Mouse (Mus musculus) intestine, postnatal 0 days (tissue): Measurements from ENCODE around the gene Trmt10a. TPM values are rescaled to one million over a fixed set of nuclear protein-coding genes. Genes with fewer than 3 reads are reported as not detected.
A peak's percentile ranks its signal among the peaks of the same experiment; 100 is the strongest.

Experiments used
- ATAC-seq: fragments of 200-750 bp; cut with Nextera tagmentation; 2 replicates; pipeline ENCODE4 v1.8.0; 2017; ENCODE audit warnings: mild to moderate bottlenecking, moderate TSS enrichment, moderate library complexity
- H3K27ac ChIP-seq: fragments of 300-500 bp; sonication (generic); 2 replicates; pipeline ENCODE4 v1.5.1; 2014; ENCODE audit warnings: mild to moderate bottlenecking, low read depth, low read length, moderate library complexity
- H3K27me3 ChIP-seq: fragments of 300-500 bp; sonication (generic); replicated peaks from 2 replicates; pipeline ENCODE4 v1.6.1; 2014; ENCODE audit warnings: low read length, mixed read lengths; ENCODE audit not compliant: control insufficient read depth, insufficient read depth
- H3K36me3 ChIP-seq: fragments of 300-500 bp; sonication (generic); 2 replicates; pipeline ENCODE4 v1.6.1; 2014; ENCODE audit warnings: mild to moderate bottlenecking, moderate library complexity; ENCODE audit not compliant: control insufficient read depth, insufficient read depth
- H3K4me1 ChIP-seq: fragments of 300-500 bp; sonication (generic); replicated peaks from 2 replicates; pipeline ENCODE4 v1.6.1; 2014; ENCODE audit warnings: antibody characterized with exemption, low read length, mixed read lengths; ENCODE audit not compliant: control insufficient read depth, insufficient read depth
- H3K4me2 ChIP-seq: fragments of 300-500 bp; sonication (generic); replicated peaks from 2 replicates; pipeline ENCODE4 v1.6.1; 2014; ENCODE audit warnings: low read depth, mild to moderate bottlenecking, moderate library complexity
- H3K4me3 ChIP-seq: fragments of 300-500 bp; sonication (generic); 2 replicates; pipeline ENCODE4 v1.5.1; 2014; ENCODE audit warnings: low read depth, low read length
- H3K9ac ChIP-seq: fragments of 300-500 bp; sonication (generic); 2 replicates; pipeline ENCODE4 v1.6.1; 2014; ENCODE audit warnings: mild to moderate bottlenecking, low read depth, low read length
- H3K9me3 ChIP-seq: fragments of 300-500 bp; sonication (generic); 2 replicates; pipeline ENCODE4 v1.6.1; 2016; ENCODE audit warnings: mixed run types; ENCODE audit not compliant: control insufficient read depth
- CTCF ChIP-seq: sonication (generic); IDR thresholded peaks from 2 replicates; pipeline ENCODE4 v1.5.1; 2016; ENCODE audit warnings: low read depth, mild to moderate bottlenecking, control low read depth, antibody characterized with exemption, moderate library complexity
- WGBS: fragments of 180-500 bp; shearing (Covaris S2); extraction: QIAGEN DNeasy Blood & Tissue Kit; methylation state at CpG from one replicate; pipeline ENCODE4 v1.1.7; 2014; 5-methylcytosine and 5-hydroxymethylcytosine counted together
- polyA plus RNA-seq: library from polyadenylated mRNA; unstranded; fragments of >200 nt; fragmentation: Nextera tagmentation; extraction: Ambion mirVana; gene quantifications from 2 replicates; pipeline ENCODE4 v1.2.1, GENCODE M21; 2015

Gene Trmt10a
- polyA plus RNA-seq: 4.3 and 4.7 TPM in 2 replicates

GRCm38 (mm10) chr3:138143315-138144059 is at the start of gene Trmt10a:
Gene Trmt10a, plus strand, starts transcription at chr3:138143448.
- peak; percentile 98 for ATAC-seq
- under 1% methylated on average over 70 of the region's 70 CpGs for WGBS
- Histone ChIP-seq H3K4me1 (peaks cover 3% of the 10 kb centered on the region; the same call in 1 of the 2 replicates), H3K4me3 (peak within 1 kb of the TSS; percentile 74), H3K4me2 (peak within 1 kb of the TSS; percentile 68), H3K27ac (peak within 1 kb of the TSS; percentile 96), H3K9me3 (no peaks in the 10 kb centered on the region), H3K9ac (peak within 1 kb of the TSS; percentile 75), H3K36me3 (no peaks in the 10 kb centered on the region), H3K27me3 (no peaks in the 10 kb centered on the region)
- peak; percentile 66 for TF ChIP-seq CTCF

GRCm38 (mm10) chr3:138095301-138095700 is 47.9 kb upstream of the Trmt10a start:
- no peak for ATAC-seq
- Histone ChIP-seq H3K4me2 (no peak overlapping the region), H3K9me3 (no peaks in the 10 kb centered on the region), H3K9ac (no peak overlapping the region), H3K27me3 (no peaks in the 10 kb centered on the region), H3K4me3 (no peak overlapping the region), H3K4me1 (no peaks in the 10 kb centered on the region), H3K36me3 (peaks cover 63% of the 10 kb centered on the region), H3K27ac (peak overlapping the region; percentile 1; the same call in 1 of the 2 replicates)
- no peak for TF ChIP-seq CTCF
- WGBS: 63% methylated on average over 3 of the region's 3 CpGs

GRCm38 (mm10) chr3:138095718-138096117 is 47.5 kb upstream of the Trmt10a start:
- H3K9ac ChIP-seq: no peak overlapping the region
- peak overlapping the region; percentile 1; the same call in 1 of the 2 replicates for H3K27ac ChIP-seq
- H3K36me3 ChIP-seq: peaks cover 63% of the 10 kb centered on the region
- H3K4me1 ChIP-seq: no peaks in the 10 kb centered on the region
- WGBS: 66% methylated on average over 10 of the region's 10 CpGs
- no peaks in the 10 kb centered on the region for H3K27me3 ChIP-seq
- H3K4me3 ChIP-seq: no peak overlapping the region
- no peak for ATAC-seq
- H3K9me3 ChIP-seq: no peaks in the 10 kb centered on the region
- no peak overlapping the region for H3K4me2 ChIP-seq
- TF ChIP-seq CTCF: no peak

GRCm38 (mm10) chr3:138096263-138097028 is 46.8 kb upstream of the Trmt10a start:
- no peak overlapping the region for H3K9ac ChIP-seq
- 83% methylated on average over 19 of the region's 19 CpGs for WGBS
- H3K4me1 ChIP-seq: no peaks in the 10 kb centered on the region
- no peak overlapping the region for H3K4me3 ChIP-seq
- ATAC-seq: no peak
- TF ChIP-seq CTCF: no peak
- no peak overlapping the region for H3K4me2 ChIP-seq
- no peak overlapping the region for H3K27ac ChIP-seq
- peaks cover 56% of the 10 kb centered on the region for H3K36me3 ChIP-seq
- no peaks in the 10 kb centered on the region for H3K9me3 ChIP-seq
- H3K27me3 ChIP-seq: no peaks in the 10 kb centered on the region

- H3K36me3 ChIP-seq: peaks cover 55% of the 10 kb centered on the region
- ATAC-seq: no peak
- WGBS: 79% methylated on average over 1 of the region's 1 CpGs
- no peak for TF ChIP-seq CTCF
- H3K4me1 ChIP-seq: no peaks in the 10 kb centered on the region
- no peak overlapping the region for H3K4me3 ChIP-seq
- H3K9me3 ChIP-seq: no peaks in the 10 kb centered on the region
- H3K27me3 ChIP-seq: no peaks in the 10 kb centered on the region
- no peak overlapping the region for H3K4me2 ChIP-seq
- no peak overlapping the region for H3K9ac ChIP-seq
- no peak overlapping the region for H3K27ac ChIP-seq
Observed at GRCm38 (mm10) chr3:138097718-138098117, 45.5 kb upstream of the Trmt10a start.

GRCm38 (mm10) chr3:138101936-138102335 is 41.3 kb upstream of the Trmt10a start:
- H3K4me1 ChIP-seq: no peaks in the 10 kb centered on the region
- no peak overlapping the region for H3K4me3 ChIP-seq
- H3K9ac ChIP-seq: no peak overlapping the region
- H3K9me3 ChIP-seq: no peaks in the 10 kb centered on the region
- WGBS: 94% methylated on average over 4 of the region's 4 CpGs
- ATAC-seq: no peak
- H3K27me3 ChIP-seq: no peaks in the 10 kb centered on the region
- H3K4me2 ChIP-seq: no peak overlapping the region
- H3K36me3 ChIP-seq: peaks cover 70% of the 10 kb centered on the region
- H3K27ac ChIP-seq: no peak overlapping the region
- no peak for TF ChIP-seq CTCF
